Mouse (Mus musculus): ENCODE results near the gene Spcs3. TPM values are rescaled to one million over a fixed set of nuclear protein-coding genes. Genes with fewer than 3 reads are reported as not detected.

The Spcs3 gene
- polyA plus RNA-seq (2017; shearing (Covaris generic)): 127 TPM

GRCm38 (mm10) chr8:54529382-54530296, at the start of gene Spcs3, which contains the start of gene Asb5:
TSS of gene Spcs3 (minus strand) at chr8:54529998.
TSS of gene Asb5 (plus strand) at chr8:54529580.

Other genes starting within 250 kb of the Spcs3 start
- 0.76 TPM for gene Asb5, start 418 bp downstream of the Spcs3 start, polyA plus RNA-seq (2017; shearing (Covaris generic))
- not detected for gene Spata4, start 70.8 kb upstream of the Spcs3 start, polyA plus RNA-seq (2017; shearing (Covaris generic))